Mouse (Mus musculus) left cerebral cortex, postnatal 4 days (tissue): ENCODE results near the gene Dpep2nb. TPM values are rescaled to one million over a fixed set of nuclear protein-coding genes. Genes with fewer than 3 reads are reported as not detected.
"Not testable (repeated sequence)": the region's sequence is repeated elsewhere in the genome, so short reads cannot be mapped to it uniquely, and the experiment has no call there.

Experiments used
- DNase-seq: peaks from one replicate; pipeline ENCODE4 v3.0.0-alpha.2; 2022
- intact Hi-C: fragments of 180-260 bp; cut with DNase I; formaldehyde crosslinking; loops from one replicate; pipeline ENCODE4 v1.15.1; 2025
- total RNA-seq, 2 experiments: library from RNA; stranded (reverse); gene quantifications; 2 replicates each; pipeline ENCODE4 v1.2.3; 2021

The Dpep2nb gene
- total RNA-seq, 2 experiments from 2014 or later = not detected

GRCm38 (mm10) chr8:106007135-106007534 lies 1.4 kb upstream of the Dpep2nb start:
- no peak for DNase-seq
- intact Hi-C loops = no loop called here

- intact Hi-C loops = no loop called here
- DNase-seq = no peak
Observed at GRCm38 (mm10) chr8:106006413-106006812, 638 bp upstream of the Dpep2nb start.

- intact Hi-C loops = no loop called here
- DNase-seq = no peak
Observed at GRCm38 (mm10) chr8:106004538-106005207, 1.1 kb downstream of the Dpep2nb start.

DNA sequence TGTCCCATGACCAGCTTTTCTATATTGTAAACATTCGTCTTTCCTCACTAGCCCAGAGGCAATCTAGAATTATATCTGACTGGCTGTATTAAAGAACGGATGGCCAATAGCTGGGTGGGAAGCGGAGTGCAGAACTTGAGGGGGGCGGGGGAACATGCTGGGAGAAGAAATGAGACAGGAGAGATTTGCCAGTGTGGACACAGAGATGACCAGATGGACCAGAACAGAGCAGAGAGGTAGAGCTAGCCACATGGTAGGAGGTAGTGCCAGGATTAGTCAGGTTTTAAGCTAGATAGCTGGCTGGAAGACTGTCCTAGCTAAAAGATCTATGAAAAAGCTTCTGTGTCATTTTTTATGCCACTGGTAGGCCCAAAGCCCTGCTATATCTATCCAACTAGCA lies 3.9 kb downstream of the Dpep2nb start:
- intact Hi-C loops = no loop called here
- DNase-seq = no peak

- DNase-seq = no peak
- intact Hi-C loops = no loop called here
Observed at GRCm38 (mm10) chr8:105998971-105999370, 6.8 kb downstream of the Dpep2nb start.

DNA sequence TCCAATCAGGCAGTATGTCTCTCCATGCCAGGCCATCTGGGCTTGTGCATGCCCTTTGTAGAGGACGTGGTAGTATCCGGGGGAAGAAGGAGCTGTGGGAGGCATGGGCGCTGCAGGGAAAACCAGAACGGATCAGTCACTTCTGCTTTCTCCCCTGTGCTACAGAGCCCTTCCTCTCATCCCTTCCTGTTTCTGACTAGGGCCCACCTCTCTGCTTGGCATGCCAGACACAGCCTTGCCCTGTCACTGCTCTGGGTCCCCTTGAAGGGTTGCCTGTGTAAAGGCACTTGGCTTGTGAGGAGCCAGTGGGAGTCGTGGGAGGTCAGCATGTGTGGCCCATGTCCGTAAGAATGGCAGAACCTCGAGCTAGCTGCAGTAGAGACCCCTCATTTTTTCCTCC lies 9.4 kb downstream of the Dpep2nb start:
- DNase-seq = no peak
- intact Hi-C loops = no loop called here

- no peak for DNase-seq
- intact Hi-C loops = no loop called here
Observed at GRCm38 (mm10) chr8:105993226-105993625, 12.5 kb downstream of the Dpep2nb start.

DNA sequence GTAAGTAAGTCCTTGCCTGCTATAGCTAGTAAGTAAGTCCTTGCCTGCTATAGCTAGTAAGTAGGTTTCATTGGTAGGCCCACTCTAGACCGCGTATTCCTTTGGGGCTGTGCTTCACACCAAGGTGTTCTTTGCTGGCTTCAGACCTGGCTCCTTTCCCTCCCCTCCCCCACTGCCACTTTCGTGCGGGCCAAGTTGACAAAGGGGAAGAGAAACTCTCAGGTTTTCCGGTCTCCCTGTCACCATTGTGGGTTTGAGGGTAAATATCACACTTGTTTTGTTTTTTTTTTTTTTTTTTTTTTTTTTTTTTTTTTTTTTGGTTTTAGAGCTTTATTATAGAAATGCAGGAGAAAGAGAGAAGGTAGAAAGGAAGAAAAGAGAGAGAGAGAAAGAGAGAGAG lies 13.3 kb downstream of the Dpep2nb start:
- intact Hi-C loops = no loop called here
- DNase-seq = no peak

DNA sequence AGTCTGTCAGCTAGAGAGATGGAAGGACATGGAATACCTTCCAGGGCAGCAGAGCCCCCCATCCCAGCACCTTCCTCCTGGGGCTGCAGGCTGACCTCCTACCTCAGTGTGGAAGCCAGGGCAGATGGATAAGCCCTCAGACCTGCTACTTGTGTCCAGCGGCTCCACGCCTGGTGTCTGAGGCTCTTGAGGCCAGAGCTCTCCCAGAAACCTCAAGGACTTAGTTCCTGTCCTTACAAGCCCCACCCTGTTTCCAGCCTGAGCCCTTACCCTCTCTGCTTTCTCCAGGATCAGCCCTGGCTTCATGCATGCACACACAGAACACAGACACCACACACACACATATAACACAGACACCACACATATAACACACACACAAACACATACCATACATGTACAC lies 14.2 kb downstream of the Dpep2nb start:
- intact Hi-C loops = no loop called here
- DNase-seq = no peak

DNA sequence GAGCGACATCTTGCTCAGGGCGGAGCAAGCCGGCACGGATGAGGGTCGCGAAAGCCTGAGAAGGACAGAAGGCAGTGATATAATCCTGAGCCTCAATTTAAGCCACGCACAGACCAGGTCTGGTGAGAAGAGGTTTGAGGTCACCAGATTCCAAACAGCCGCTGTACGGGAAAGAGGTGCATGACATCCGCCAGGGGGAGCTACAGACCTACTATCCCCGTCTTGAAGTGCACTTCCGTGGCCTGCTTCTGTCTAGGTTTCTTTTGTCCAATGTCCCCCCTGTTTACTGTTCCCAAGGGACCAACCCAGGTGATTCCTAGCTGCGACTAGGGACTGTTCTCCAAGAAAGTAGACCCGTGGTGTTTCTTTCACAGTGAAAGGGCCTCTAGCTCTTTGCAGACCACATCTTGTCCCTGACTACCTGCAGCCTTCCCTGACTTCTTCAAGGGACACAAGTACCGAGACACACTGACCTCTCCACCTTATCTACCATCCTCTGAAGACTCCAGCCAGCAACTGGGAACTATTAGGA lies 14.9 kb downstream of the Dpep2nb start, which contains the start of gene Dus2:
Dus2 (plus strand) TSS at position 482 of the 532 bp plus-strand sequence.
- DNase-seq = peak; percentile 86
- intact Hi-C loops = no loop called here

DNA sequence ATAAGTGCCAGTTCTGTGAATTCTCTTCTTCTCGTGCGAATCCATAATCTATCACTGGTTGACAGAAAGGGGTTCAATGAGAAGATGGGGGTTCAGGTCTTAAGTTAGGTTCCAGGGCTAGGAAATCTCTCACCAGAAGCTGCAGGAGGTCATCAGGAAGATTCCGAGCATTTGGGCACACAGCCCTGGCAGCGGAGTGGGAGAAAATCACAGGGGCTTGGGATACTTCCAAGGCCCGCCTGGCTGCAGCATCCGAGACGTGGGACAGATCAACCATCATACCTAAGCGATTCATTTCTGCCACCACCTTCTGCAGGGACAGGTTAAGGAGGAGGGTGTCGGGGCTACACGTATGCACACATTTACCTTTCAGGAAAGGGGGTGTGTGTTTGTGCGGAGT lies 17.2 kb downstream of the Dpep2nb start:
- DNase-seq = peak; percentile 16
- intact Hi-C loops = no loop called here

DNA sequence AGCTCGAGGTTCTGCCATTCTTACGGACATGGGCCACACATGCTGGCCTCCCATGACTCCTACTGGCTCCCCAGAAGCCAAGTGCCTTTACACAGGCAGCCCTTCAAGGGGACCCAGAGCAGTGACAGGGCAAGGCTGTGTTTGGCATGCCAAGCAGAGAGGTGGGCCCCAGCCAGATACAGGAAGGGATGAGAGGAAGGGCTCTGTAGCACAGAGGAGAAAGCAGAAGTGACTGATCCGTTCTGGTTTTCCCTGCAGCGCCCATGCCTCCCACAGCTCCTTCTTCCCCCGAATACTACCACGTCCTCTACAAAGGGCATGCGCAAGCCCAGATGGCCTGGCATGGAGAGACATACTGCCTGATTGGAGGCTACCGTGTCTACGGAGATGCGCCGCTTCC lies 22.4 kb downstream of the Dpep2nb start:
- intact Hi-C loops = not testable (repeated sequence)

GRCm38 (mm10) chr8:105981146-105981545 lies 24.6 kb downstream of the Dpep2nb start:
- intact Hi-C loops = no loop called here
- no peak for DNase-seq

More for the DNA sequence above, 22.4 kb downstream of the Dpep2nb start:
- not testable (repeated sequence) for DNase-seq

- intact Hi-C loops = no loop called here
- no peak for DNase-seq
Observed at GRCm38 (mm10) chr8:105979325-105979724, 26.4 kb downstream of the Dpep2nb start, which contains the start of gene Dpep3. TSS of gene Dpep3 (minus strand) at chr8:105979429.

DNA sequence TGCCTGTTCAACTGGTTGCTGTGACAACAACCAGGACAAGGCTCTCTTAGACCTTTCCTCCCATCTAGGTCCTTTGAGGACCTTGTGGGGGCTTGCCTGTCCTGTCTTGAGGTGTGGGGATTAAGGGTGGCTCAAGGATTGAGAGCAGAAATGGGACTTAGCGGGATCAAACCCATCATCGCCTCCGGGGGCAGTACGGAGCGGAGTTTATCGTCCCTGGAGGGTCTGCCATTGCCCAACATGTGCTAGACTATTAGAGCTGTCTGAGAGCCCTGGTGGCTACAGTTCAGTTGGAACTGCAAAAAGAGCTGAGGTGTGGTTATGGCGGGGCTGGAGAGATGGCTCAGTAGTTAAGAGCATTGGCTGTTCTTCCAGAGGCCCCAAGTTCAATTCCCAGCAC lies 30.4 kb downstream of the Dpep2nb start:
- intact Hi-C loops = no loop called here
- no peak for DNase-seq

GRCm38 (mm10) chr8:105971019-105971720 lies 34.6 kb downstream of the Dpep2nb start:
- intact Hi-C loops = no loop called here
- DNase-seq = no peak

- intact Hi-C loops = no loop called here
Observed at GRCm38 (mm10) chr8:105969367-105969766, 36.4 kb downstream of the Dpep2nb start.

DNA sequence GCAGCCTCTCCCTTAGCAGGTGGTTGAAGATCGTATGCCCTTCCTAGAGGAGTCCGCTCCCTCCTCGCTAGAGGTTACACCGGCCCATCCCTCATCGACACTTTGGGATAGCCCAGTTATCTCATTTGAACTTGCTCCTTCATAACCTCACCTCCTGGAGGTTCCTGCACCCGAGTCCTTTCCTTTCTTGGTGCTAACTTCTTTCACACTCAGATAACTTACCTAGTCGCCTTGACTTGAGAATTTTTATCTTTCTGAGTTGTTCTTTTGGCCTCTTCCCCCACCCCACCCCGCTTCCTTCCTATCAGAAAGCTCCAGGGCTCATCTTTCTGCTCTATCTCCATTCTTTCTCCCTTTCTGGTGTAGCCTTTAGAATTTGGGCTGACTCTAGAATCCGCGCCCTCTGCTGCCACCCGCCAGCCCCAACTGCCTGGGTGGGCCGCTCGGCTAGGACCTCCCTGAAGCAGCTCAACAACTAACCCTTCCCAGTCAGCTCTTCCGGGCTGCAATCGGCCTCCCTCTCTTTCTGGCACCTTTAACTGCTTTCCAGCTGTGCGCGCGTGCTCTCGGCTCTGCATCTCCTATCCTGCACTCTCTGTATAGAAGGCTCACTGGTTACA lies 39.0 kb downstream of the Dpep2nb start:
- DNase-seq = peak; percentile 49
- intact Hi-C loops = no loop called here

More at GRCm38 (mm10) chr8:105969367-105969766, 36.4 kb downstream of the Dpep2nb start:
- no peak for DNase-seq

DNA sequence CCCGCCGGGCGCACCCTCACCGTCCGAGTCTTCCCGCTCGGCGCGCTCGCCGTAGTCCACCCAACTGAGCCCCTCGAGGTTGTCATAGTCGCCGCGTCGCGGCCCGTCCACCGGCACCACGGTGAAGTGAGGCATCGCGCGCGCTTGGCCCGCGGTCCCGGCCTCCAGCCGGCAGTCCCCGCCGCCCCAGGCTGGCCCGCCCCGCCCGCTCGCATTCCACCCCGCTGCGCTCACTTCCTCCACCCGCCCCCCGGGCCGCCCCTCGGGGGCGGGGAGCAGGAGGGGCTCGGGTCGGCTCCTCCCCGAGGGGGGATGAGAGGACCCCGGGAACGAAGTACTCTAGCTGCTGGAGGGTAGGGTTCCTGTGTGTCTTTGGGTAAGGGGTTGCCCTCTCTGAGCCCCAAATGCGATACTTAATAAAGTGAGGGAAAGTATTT lies 39.9 kb downstream of the Dpep2nb start, which contains the start of gene Slc12a4:
Slc12a4 (minus strand) TSS at position 193 of the 437 bp plus-strand sequence.
- DNase-seq = peak; percentile 72
- intact Hi-C loops = no loop called here

GRCm38 (mm10) chr8:105965266-105965904 lies 40.4 kb downstream of the Dpep2nb start:
- intact Hi-C loops = no loop called here
- DNase-seq = peak; percentile 42
